Mouse (Mus musculus) embryonic fibroblast, embryonic 13.5 days (primary cell): Measurements from ENCODE around the gene Trpv2.

Experiments
- CTCF ChIP-seq: IDR thresholded peaks from 2 replicates; pipeline ENCODE4 v1.5.1; 2011; ENCODE audit warnings: mild to moderate bottlenecking, control low read depth, low read length, moderate library complexity, borderline replicate concordance; ENCODE audit not compliant: insufficient read depth
- POLR2A ChIP-seq: IDR thresholded peaks from 2 replicates; pipeline ENCODE4 v1.6.1; 2011; ENCODE audit warnings: low read depth, mild to moderate bottlenecking, control low read depth, low read length, moderate library complexity

GRCm38 (mm10) chr11:62565747-62566146 lies 8.5 kb upstream of the Trpv2 start:
- TF ChIP-seq CTCF = no peak
- TF ChIP-seq POLR2A = no peak
